Mouse (Mus musculus) layer of hippocampus, adult 2 months (tissue): ENCODE results near the gene Tm4sf19. TPM values are rescaled to one million over a fixed set of nuclear protein-coding genes. Genes with fewer than 3 reads are reported as not detected.

Source experiments
- DNase-seq, 2 experiments: peaks; one replicate each; pipeline ENCODE4 v3.0.0; 2022; ENCODE audit warnings: low spot score in 2 of 2
- H3K27ac ChIP-seq: fragments of 200-600 bp; 2 replicates; pipeline ENCODE4 v1.8.1; 2022
- H3K4me3 ChIP-seq: fragments of 200-600 bp; 2 replicates; pipeline ENCODE4 v1.8.1; 2022; ENCODE audit warnings: mild to moderate bottlenecking
- CTCF ChIP-seq: fragments of 200-600 bp; conservative IDR thresholded peaks from 2 replicates; pipeline ENCODE4 v1.8.1; 2022; ENCODE audit warnings: antibody characterized with exemption, mild to moderate bottlenecking, moderate library complexity
- long read RNA-seq, 2 experiments: library from polyadenylated mRNA; stranded (forward); transcript quantifications; one replicate each; pipeline ENCODE4 v2.0.0; 2021; ENCODE audit warnings: borderline mapping rate in 2 of 2
- total RNA-seq, 2 experiments: library from RNA; stranded (reverse); gene quantifications; 2 replicates each; pipeline ENCODE4 v1.2.3; 2021

The Tm4sf19 gene
- not detected for total RNA-seq
- long read RNA-seq, experiment 1, result 0 reads
- long read RNA-seq, experiment 2, result 0 reads

GRCm38 (mm10) chr16:32400267-32400666, at the start of gene Tm4sf19:
Gene Tm4sf19, plus strand, starts transcription at chr16:32400506.
- TF ChIP-seq CTCF, result no peak
- Histone ChIP-seq H3K27ac (no peak within 1 kb of the TSS), H3K4me3 (no peak within 1 kb of the TSS)
- DNase-seq, result no peak

- Histone ChIP-seq H3K4me3 (no peak overlapping the region), H3K27ac (no peak overlapping the region)
- no peak for DNase-seq
- no peak for TF ChIP-seq CTCF
Observed at GRCm38 (mm10) chr16:32350776-32351175, 49.5 kb upstream of the Tm4sf19 start.

DNA sequence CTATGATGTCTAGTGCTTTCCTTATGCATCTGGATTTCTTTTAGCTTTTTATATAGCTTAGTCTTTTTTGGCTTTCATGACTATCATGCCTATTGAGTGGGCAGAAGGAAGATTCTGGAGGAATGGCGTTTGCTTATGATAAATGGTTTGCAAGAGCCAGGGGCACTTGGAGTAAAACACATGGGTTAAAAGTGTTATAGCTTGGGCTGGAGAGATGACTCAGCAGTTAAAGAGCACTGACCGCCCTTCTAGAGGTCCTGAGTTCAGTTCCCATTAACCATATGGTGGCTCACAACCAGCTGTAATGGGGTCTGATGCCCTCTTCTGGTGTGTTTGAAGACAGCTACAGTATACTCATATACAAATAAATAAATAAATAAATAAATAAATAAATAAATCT, 36.8 kb upstream of the Tm4sf19 start:
- Histone ChIP-seq H3K4me3 (no peak overlapping the region), H3K27ac (no peak overlapping the region)
- no peak for DNase-seq
- peak; percentile 33 for TF ChIP-seq CTCF

DNA sequence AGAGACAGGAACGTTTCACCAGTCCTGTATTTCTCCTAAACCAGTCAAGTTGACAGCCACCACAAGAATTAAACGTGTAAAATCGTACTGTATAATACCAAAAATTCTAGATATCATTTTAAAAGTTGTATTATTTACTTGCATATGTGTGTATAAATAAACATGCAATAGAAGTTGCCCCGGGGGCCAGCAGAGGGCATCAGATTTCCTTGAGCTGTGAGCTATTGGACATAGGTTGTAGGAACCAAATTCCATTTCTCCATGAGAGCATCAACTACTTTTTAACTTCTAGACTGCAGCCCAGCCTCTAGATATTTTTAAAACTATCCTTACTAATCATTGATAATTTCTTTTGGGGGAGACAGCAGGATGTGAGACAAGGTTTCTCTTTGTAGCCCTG, 29.0 kb upstream of the Tm4sf19 start:
- TF ChIP-seq CTCF, result peak; percentile 80
- no peak overlapping the region for H3K4me3 ChIP-seq
- no peak overlapping the region for H3K27ac ChIP-seq
- DNase-seq, result peak in 1 of 2 experiments; percentile 33

- no peak for TF ChIP-seq CTCF
- DNase-seq, result no peak
- Histone ChIP-seq H3K27ac (no peak overlapping the region), H3K4me3 (no peak overlapping the region)
Observed at GRCm38 (mm10) chr16:32379575-32379974, 20.7 kb upstream of the Tm4sf19 start.

- no peak for TF ChIP-seq CTCF
- Histone ChIP-seq H3K4me3 (no peak overlapping the region), H3K27ac (no peak overlapping the region)
- no peak for DNase-seq
Observed at GRCm38 (mm10) chr16:32382901-32383300, 17.4 kb upstream of the Tm4sf19 start.

GRCm38 (mm10) chr16:32384885-32385284, 15.4 kb upstream of the Tm4sf19 start:
- H3K4me3 ChIP-seq, result no peak overlapping the region
- no peak overlapping the region for H3K27ac ChIP-seq
- TF ChIP-seq CTCF, result no peak
- no peak for DNase-seq

DNA sequence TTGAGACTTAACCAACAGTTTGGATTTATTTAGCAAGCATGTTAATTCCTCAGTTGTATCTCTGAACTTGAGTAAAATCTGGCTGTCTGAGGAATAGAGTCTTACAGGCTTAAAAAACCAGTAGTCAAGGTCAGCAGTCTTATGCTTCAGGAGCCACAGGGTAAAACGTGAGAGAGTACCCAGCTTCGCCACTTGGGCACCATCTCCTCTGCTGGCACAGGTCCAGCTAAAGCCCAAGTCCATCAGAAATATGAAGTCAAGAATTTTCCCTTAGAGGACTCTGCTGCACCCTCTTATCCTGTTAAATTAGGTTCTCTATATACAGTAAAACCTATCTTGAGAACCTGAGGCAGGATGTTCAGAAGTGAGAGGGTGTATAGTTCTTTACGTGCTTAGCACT, 13.5 kb upstream of the Tm4sf19 start:
- no peak overlapping the region for H3K27ac ChIP-seq
- DNase-seq, result no peak
- TF ChIP-seq CTCF, result peak; percentile 24; the same call in 1 of the 2 replicates
- no peak overlapping the region for H3K4me3 ChIP-seq

- no peak for DNase-seq
- Histone ChIP-seq H3K27ac (no peak overlapping the region), H3K4me3 (no peak overlapping the region)
- no peak for TF ChIP-seq CTCF
Observed at GRCm38 (mm10) chr16:32389049-32389448, 11.3 kb upstream of the Tm4sf19 start.

- TF ChIP-seq CTCF, result no peak
- no peak overlapping the region for H3K4me3 ChIP-seq
- no peak for DNase-seq
- H3K27ac ChIP-seq, result no peak overlapping the region
Observed at GRCm38 (mm10) chr16:32389841-32390240, 10.5 kb upstream of the Tm4sf19 start.

GRCm38 (mm10) chr16:32390882-32391281, 9.4 kb upstream of the Tm4sf19 start:
- Histone ChIP-seq H3K4me3 (no peak overlapping the region), H3K27ac (no peak overlapping the region)
- no peak for DNase-seq
- no peak for TF ChIP-seq CTCF

- Histone ChIP-seq H3K27ac (no peak overlapping the region), H3K4me3 (no peak overlapping the region)
- no peak for DNase-seq
- TF ChIP-seq CTCF, result no peak
Observed at GRCm38 (mm10) chr16:32395679-32396540, 4.4 kb upstream of the Tm4sf19 start.

DNA sequence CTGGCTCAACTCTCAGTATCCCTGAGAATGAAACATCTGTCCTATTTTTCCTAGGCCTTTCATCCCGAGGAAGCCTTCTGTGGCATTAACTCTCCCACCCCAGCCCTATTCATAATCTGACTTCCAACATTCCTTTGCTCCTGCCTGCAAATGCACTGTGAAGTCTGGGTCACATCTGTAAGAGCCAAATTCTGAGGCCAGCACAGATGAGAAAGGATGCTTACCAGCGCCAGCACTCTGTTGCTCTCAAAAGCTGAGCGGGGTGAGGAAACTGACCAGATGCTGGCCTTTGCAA, 3.8 kb upstream of the Tm4sf19 start:
- Histone ChIP-seq H3K4me3 (no peak overlapping the region), H3K27ac (no peak overlapping the region)
- no peak for DNase-seq
- TF ChIP-seq CTCF, result no peak

GRCm38 (mm10) chr16:32398206-32398605, 2.1 kb upstream of the Tm4sf19 start:
- DNase-seq, result no peak
- no peak overlapping the region for H3K4me3 ChIP-seq
- no peak for TF ChIP-seq CTCF
- H3K27ac ChIP-seq, result no peak overlapping the region
